Mouse (Mus musculus) CH12.LX (cell line): ENCODE measurements around the gene Flywch2. TPM values are rescaled to one million over a fixed set of nuclear protein-coding genes. Genes with fewer than 3 reads are reported as not detected.

Source experiments
- DNase-seq: peaks from one replicate; pipeline ENCODE4 v3.0.0-alpha.2; 2013; ENCODE audit errors: extremely low read depth
- H3K27ac ChIP-seq: 2 replicates; pipeline ENCODE4 v1.5.1; 2012; ENCODE audit warnings: low read depth, mild to moderate bottlenecking, control low read depth, moderate library complexity; ENCODE audit not compliant: insufficient read depth
- H3K27me3 ChIP-seq: replicated peaks from 2 replicates; pipeline ENCODE3; 2012; ENCODE audit warnings: inconsistent platforms
- H3K36me3 ChIP-seq, 2 experiments: replicated peaks in 1 of 2; 2 replicates each; pipeline versions ENCODE3 to v1.6.1; 2012; ENCODE audit warnings: inconsistent platforms in 1 of 2, low read length in 1 of 2, mild to moderate bottlenecking in 1 of 2, mixed read lengths in 1 of 2, moderate library complexity in 1 of 2; ENCODE audit not compliant: control insufficient read depth in 1 of 2, insufficient read depth in 1 of 2
- H3K4me1 ChIP-seq, 2 experiments: 2 replicates each; pipeline ENCODE4 v1.6.1; 2012; ENCODE audit warnings: inconsistent platforms in 1 of 2, moderate library complexity in 1 of 2; ENCODE audit not compliant: insufficient read depth in 2 of 2, control insufficient read depth in 1 of 2
- H3K4me2 ChIP-seq: 2 replicates; pipeline ENCODE4 v1.6.1; 2012; ENCODE audit warnings: low read depth, mild to moderate bottlenecking, control low read depth; ENCODE audit not compliant: poor library complexity, insufficient read depth, severe bottlenecking
- H3K4me3 ChIP-seq, 3 experiments: fragments of 150-350 bp in 1 of 3; sonication (generic) in 1 of 3; replicated peaks in 1 of 3; 2 replicates each; pipeline versions ENCODE3 to v1.5.1; 2011 to 2012; ENCODE audit warnings: low read depth in 2 of 3, low read length in 2 of 3, mild to moderate bottlenecking in 2 of 3, moderate library complexity in 2 of 3, control low read depth in 1 of 3, improper control_type of control experiment in 1 of 3, inconsistent platforms in 1 of 3, mixed read lengths in 1 of 3; ENCODE audit not compliant: poor library complexity in 1 of 3
- H3K79me2 ChIP-seq: replicated peaks from 2 replicates; pipeline ENCODE4 v1.6.1; 2012; ENCODE audit warnings: mild to moderate bottlenecking, moderate library complexity; ENCODE audit not compliant: control insufficient read depth, poor library complexity, insufficient read depth, severe bottlenecking; ENCODE audit errors: extremely low read depth
- H3K9ac ChIP-seq: 2 replicates; pipeline ENCODE4 v1.6.1; 2012; ENCODE audit warnings: low read depth, mild to moderate bottlenecking, control low read depth, moderate library complexity; ENCODE audit not compliant: insufficient read depth
- H3K9me3 ChIP-seq: replicated peaks from 2 replicates; pipeline ENCODE3; 2012; ENCODE audit warnings: low read length, inconsistent platforms, mixed read lengths
- BHLHE40 ChIP-seq: IDR thresholded peaks from 2 replicates; pipeline ENCODE4 v1.6.1; 2011; ENCODE audit warnings: mild to moderate bottlenecking, low read depth, low read length, improper control_type of control experiment
- CHD1 ChIP-seq: IDR thresholded peaks from 2 replicates; pipeline ENCODE4 v1.6.1; 2012; ENCODE audit warnings: low read depth, low read length, improper control_type of control experiment, inconsistent platforms
- CTCF ChIP-seq, 2 experiments: IDR thresholded peaks in 1 of 2; conservative IDR thresholded peaks in 1 of 2; 2 replicates each; pipeline ENCODE4 v1.5.1; 2011 to 2012; ENCODE audit warnings: low read depth in 2 of 2, low read length in 2 of 2, improper control_type of control experiment in 1 of 2, inconsistent platforms in 1 of 2, mild to moderate bottlenecking in 1 of 2, moderate library complexity in 1 of 2
- E2F4 ChIP-seq: IDR thresholded peaks from 2 replicates; pipeline ENCODE4 v1.6.1; 2011; ENCODE audit warnings: low read depth, low read length, improper control_type of control experiment; ENCODE audit not compliant: insufficient replicate concordance
- ETS1 ChIP-seq: conservative IDR thresholded peaks from 2 replicates; pipeline ENCODE4 v1.6.1; 2012; ENCODE audit warnings: low read depth, mild to moderate bottlenecking, inconsistent platforms, low read length, improper control_type of control experiment, moderate library complexity
- JUND ChIP-seq: conservative IDR thresholded peaks from 2 replicates; pipeline ENCODE4 v1.6.1; 2011; ENCODE audit warnings: low read depth, low read length, improper control_type of control experiment
- MAX ChIP-seq: IDR thresholded peaks from 2 replicates; pipeline ENCODE4 v1.6.1; 2011; ENCODE audit warnings: low read length, improper control_type of control experiment
- MAZ ChIP-seq: IDR thresholded peaks from 2 replicates; pipeline ENCODE4 v1.6.1; 2012; ENCODE audit warnings: low read depth, mild to moderate bottlenecking, inconsistent platforms, low read length, improper control_type of control experiment, moderate library complexity
- MEF2A ChIP-seq: IDR thresholded peaks from 2 replicates; pipeline ENCODE4 v1.6.1; 2014; ENCODE audit warnings: low read depth, mild to moderate bottlenecking, inconsistent platforms, low read length, improper control_type of control experiment, borderline replicate concordance
- MYC ChIP-seq: IDR thresholded peaks from 2 replicates; pipeline ENCODE4 v1.6.1; 2011; ENCODE audit warnings: low read depth, mild to moderate bottlenecking, improper control_type of control experiment, low read length
- NRF1 ChIP-seq: IDR thresholded peaks from 2 replicates; pipeline ENCODE4 v1.6.1; 2014; ENCODE audit warnings: low read depth, mild to moderate bottlenecking, inconsistent platforms, low read length, improper control_type of control experiment, moderate library complexity
- PAX5 ChIP-seq: IDR thresholded peaks from 2 replicates; pipeline ENCODE4 v1.6.1; 2012; ENCODE audit warnings: low read length, inconsistent platforms, mixed read lengths
- POLR2A ChIP-seq: IDR thresholded peaks from 2 replicates; pipeline ENCODE4 v1.6.1; 2011; ENCODE audit warnings: low read depth, mild to moderate bottlenecking, improper control_type of control experiment, low read length
- POLR2AphosphoS2 ChIP-seq: IDR thresholded peaks from 2 replicates; pipeline ENCODE4 v1.6.1; 2011; ENCODE audit warnings: low read depth, low read length, improper control_type of control experiment
- RAD21 ChIP-seq: IDR thresholded peaks from 2 replicates; pipeline ENCODE4 v1.6.1; 2011; ENCODE audit warnings: low read depth, mild to moderate bottlenecking, low read length, improper control_type of control experiment, moderate library complexity
- SMC3 ChIP-seq: IDR thresholded peaks from 2 replicates; pipeline ENCODE4 v1.6.1; 2011; ENCODE audit warnings: low read depth, low read length, improper control_type of control experiment
- TCF12 ChIP-seq: IDR thresholded peaks from 2 replicates; pipeline ENCODE4 v1.6.1; 2014; ENCODE audit warnings: low read depth, mild to moderate bottlenecking, inconsistent platforms, low read length, improper control_type of control experiment
- USF1 ChIP-seq: IDR thresholded peaks from 2 replicates; pipeline ENCODE4 v1.6.1; 2014; ENCODE audit warnings: low read depth, mild to moderate bottlenecking, inconsistent platforms, low read length, improper control_type of control experiment
- USF2 ChIP-seq: conservative IDR thresholded peaks from 2 replicates; pipeline ENCODE4 v1.6.1; 2011; ENCODE audit warnings: low read depth, low read length, improper control_type of control experiment
- ZKSCAN1 ChIP-seq: IDR thresholded peaks from 2 replicates; pipeline ENCODE4 v1.6.1; 2012; ENCODE audit warnings: low read depth, inconsistent platforms, low read length, improper control_type of control experiment, borderline replicate concordance
- ZMIZ1 ChIP-seq: IDR thresholded peaks from 2 replicates; pipeline ENCODE4 v1.6.1; 2012; ENCODE audit warnings: low read depth, mild to moderate bottlenecking, inconsistent platforms, low read length, improper control_type of control experiment
- ZNF384 ChIP-seq: IDR thresholded peaks from 2 replicates; pipeline ENCODE4 v1.6.1; 2012; ENCODE audit warnings: low read depth, low read length, improper control_type of control experiment, inconsistent platforms
- dilution Hi-C: fragments of 300-500 bp; cut with MboI; formaldehyde crosslinking; loops from 2 replicates; pipeline ENCODE4 v1.14.3; 2020; ENCODE audit warnings: low sequenced_read_pairs; ENCODE audit not compliant: extremely low pct_unique_long_range_greater_than_20kb, extremely low pct_ligation_motif_present
- in situ Hi-C: fragments of 300-500 bp; cut with MboI; formaldehyde crosslinking; loops from 3 replicates; pipeline ENCODE4 v1.14.3; 2019; ENCODE audit warnings: low sequenced_read_pairs, low pct_ligation_motif_present, low pct_unique_long_range_greater_than_20kb, mixed read lengths
- polyA plus RNA-seq: library from polyadenylated mRNA; unstranded; fragments of >175 nt; gene quantifications from 2 replicates; pipeline ENCODE4 v1.2.1, GENCODE M21; 2012; ENCODE audit warnings: low read depth; ENCODE audit not compliant: insufficient read length
- total RNA-seq, 2 experiments: library from RNA; depleted of rRNA; stranded (reverse); fragments of 300-350 nt in 1 of 2; fragments of >200 nt in 1 of 2; gene quantifications; 2 replicates each; pipeline ENCODE4 v1.2.3; 2012 to 2014

Flywch2 gene
- not detected in 2 replicates for total RNA-seq (2012; rRNA removed)
- not detected in 2 replicates for total RNA-seq (2014; rRNA removed)
- polyA plus RNA-seq: not detected in 2 replicates

DNA sequence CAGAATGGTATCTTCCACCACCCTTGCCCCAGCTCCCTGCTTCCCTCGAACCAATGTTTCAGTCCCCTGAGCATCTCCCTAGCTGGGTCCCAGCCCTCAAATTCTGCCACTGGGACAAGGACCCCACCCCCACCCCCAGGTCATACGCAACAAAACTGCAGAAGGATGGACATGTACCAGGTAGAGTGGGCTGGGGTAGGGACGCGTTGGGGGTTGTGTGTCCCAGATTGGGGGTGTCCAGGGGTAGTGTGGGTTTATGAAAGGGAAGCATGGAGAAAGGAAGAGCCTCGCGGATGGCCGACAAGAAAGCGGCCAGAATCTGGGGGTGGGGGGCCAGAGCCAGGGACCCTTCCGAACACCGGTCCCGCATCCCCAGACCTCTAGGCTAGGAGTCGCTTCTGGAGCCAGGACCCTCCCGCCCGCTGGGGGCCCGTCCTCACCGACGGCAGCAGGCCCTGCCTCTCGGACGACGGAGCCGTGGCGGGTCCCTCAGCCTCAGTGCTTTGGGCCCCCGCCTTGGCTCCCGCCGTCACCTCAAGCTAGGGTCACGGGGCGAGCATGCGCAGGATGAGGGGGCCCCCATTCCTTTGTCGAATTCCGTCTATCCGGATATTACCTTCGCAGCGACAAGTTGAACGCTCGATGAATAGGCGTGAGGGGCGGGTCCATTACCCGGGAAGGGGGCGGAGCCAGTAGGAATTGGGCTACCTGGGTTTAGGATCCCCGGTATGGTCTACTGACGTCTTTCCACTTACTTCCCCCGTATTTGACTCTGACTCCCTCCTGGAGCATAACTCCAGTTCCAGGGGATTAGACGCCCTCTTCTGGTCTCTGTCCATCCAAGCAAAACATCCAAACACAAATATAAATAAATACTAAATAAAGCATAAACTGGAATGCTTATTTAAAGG lies at the start of gene Flywch2:
Gene Flywch2 (minus strand): TSS at position 521 of the 911 bp plus-strand sequence.
- H3K36me3 ChIP-seq: no peaks in the 10 kb centered on the region
- DNase-seq: no peak
- no peaks in the 10 kb centered on the region for H3K79me2 ChIP-seq
- H3K4me1 ChIP-seq: peaks cover 0 to 7% of the 10 kb centered on the region in 2 experiments; a peak in 3 of 4 replicates
- in situ Hi-C loops: no loop called here
- no peaks in the 10 kb centered on the region for H3K27me3 ChIP-seq
- H3K9me3 ChIP-seq: no peaks in the 10 kb centered on the region
- dilution Hi-C loops: no loop called here
- H3K4me3 ChIP-seq: no peak within 1 kb of the TSS
- no peak within 1 kb of the TSS for H3K4me2 ChIP-seq
- TF ChIP-seq MAZ (no peak), BHLHE40 (no peak), NRF1 (no peak), ETS1 (no peak)
- TF ChIP-seq, all 38 proteins: peak for 0
- Histone ChIP-seq H3K9ac (no peak within 1 kb of the TSS), H3K27ac (no peak within 1 kb of the TSS)

DNA sequence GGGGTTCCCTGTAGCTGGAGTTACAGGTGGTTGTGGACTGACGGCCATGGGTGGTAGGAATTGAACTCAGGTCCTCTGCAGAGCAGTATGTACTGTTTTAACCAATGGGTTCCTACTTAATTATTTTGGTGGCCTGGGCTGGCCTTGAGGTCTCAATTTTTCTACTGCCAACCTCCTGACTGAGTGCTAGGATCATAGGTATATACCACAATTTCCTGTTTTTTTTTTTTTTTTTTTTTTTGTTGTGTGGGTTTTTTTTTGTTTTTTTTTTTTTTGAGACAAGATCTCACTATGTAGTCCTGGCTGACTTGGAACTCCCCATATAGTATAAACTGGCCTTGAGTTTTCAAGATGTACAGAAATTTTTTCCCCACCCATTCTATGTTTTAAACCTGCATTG lies 45.3 kb upstream of the Flywch2 start:
- Histone ChIP-seq H3K4me1 (peaks cover 2 to 27% of the 10 kb centered on the region in 2 experiments; a peak in 3 of 4 replicates), H3K9ac (no peak overlapping the region), H3K36me3 (peaks cover 2 to 14% of the 10 kb centered on the region in 2 experiments), H3K4me2 (no peak overlapping the region), H3K27me3 (no peaks in the 10 kb centered on the region), H3K4me3 (no peak overlapping the region), H3K27ac (no peak overlapping the region), H3K9me3 (no peaks in the 10 kb centered on the region), H3K79me2 (peaks cover 16% of the 10 kb centered on the region)
- dilution Hi-C loops: no loop called here
- no peak for DNase-seq
- TF ChIP-seq ZNF384: peak; percentile 44
- no peak for TF ChIP-seq USF1
- in situ Hi-C loops: no loop called here

DNA sequence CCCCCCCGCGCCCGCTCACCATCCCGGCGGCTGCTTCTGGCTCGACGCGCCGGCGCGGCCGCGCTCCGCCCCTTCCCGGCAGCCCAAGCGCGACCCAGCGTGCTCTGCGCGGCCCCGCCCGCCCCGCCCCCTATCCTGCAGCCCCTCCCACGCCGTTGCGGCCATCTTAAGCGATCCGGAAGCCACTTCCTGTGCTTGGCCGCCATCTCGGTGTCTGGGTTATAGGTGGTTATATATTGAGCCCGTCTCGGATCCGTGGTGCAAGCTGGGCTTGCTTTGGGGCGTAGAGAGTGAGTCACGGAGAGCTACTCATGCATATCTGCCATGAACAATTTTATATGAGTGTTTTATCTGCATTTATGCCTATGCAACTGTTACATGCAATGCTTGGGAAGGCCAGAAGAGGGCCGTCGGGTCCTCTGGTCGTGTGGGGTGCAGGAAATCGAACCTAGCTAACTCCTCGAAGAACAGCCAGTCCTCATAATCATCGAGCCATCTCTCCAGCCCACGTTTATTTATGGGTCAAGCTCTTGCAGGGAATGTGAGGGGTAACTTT lies 43.3 kb upstream of the Flywch2 start, which contains the start of gene Elob:
Gene Elob (minus strand): TSS at position 73 of the 556 bp plus-strand sequence.
- H3K9me3 ChIP-seq: no peaks in the 10 kb centered on the region
- dilution Hi-C loops: no loop called here
- peak; percentile 92 for DNase-seq
- TF ChIP-seq POLR2A: peak; percentile 78
- TF ChIP-seq ETS1: no peak
- peak; percentile 61 for TF ChIP-seq TCF12
- TF ChIP-seq NRF1: peak; percentile 77
- TF ChIP-seq RAD21: peak; percentile 39
- no peak for TF ChIP-seq ZKSCAN1
- no peak for TF ChIP-seq USF1
- no peak for TF ChIP-seq JUND
- TF ChIP-seq POLR2AphosphoS2: no peak; the same call in 1 of the 2 replicates
- TF ChIP-seq MEF2A: peak; percentile 34; the same call in 1 of the 2 replicates
- peak; percentile 54 for TF ChIP-seq SMC3
- no peak for TF ChIP-seq MYC
- peak; percentile 66 to 69 for TF ChIP-seq CTCF (conservative IDR thresholded peaks at IDR 0.05 in 1 of 2, IDR thresholded peaks at IDR 0.05 in 1 of 2; ENCODE audit: low read depth in 2 of 2, low read length in 2 of 2)
- no peak for TF ChIP-seq PAX5
- TF ChIP-seq ZMIZ1: 0 out of 2 replicates have a peak, but pooled peaks have one; percentile 38
- TF ChIP-seq USF2: no peak
- no peak for TF ChIP-seq MAX
- no peak for TF ChIP-seq E2F4
- TF ChIP-seq CHD1: no peak

More for the DNA sequence above, 43.3 kb upstream of the Flywch2 start, which contains the start of gene Elob:
- Histone ChIP-seq H3K9ac (peak within 1 kb of the TSS; percentile 98), H3K4me3 (peak within 1 kb of the TSS; percentile 81 to 87 (median 82)), H3K79me2 (peaks cover 20% of the 10 kb centered on the region), H3K4me2 (peak within 1 kb of the TSS; percentile 84), H3K27ac (peak within 1 kb of the TSS; percentile 95), H3K27me3 (no peaks in the 10 kb centered on the region), H3K36me3 (peaks cover 19 to 32% of the 10 kb centered on the region in 2 experiments), H3K4me1 (peaks cover 2 to 32% of the 10 kb centered on the region in 2 experiments; a peak in 3 of 4 replicates)
- in situ Hi-C loops: no loop called here
